Mouse (Mus musculus) lung, adult 2 months (tissue): ENCODE data around the gene Pgm2. TPM values are rescaled to one million over a fixed set of nuclear protein-coding genes. Genes with fewer than 3 reads are reported as not detected.

Source experiments
- DNase-seq: peaks from one replicate; pipeline ENCODE4 v3.0.0; 2022
- H3K4me1 ChIP-seq: fragments of 200-500 bp; 2 replicates; pipeline ENCODE4 v1.6.1; 2011; ENCODE audit warnings: low read length; ENCODE audit not compliant: control insufficient read depth, insufficient read depth
- H3K4me3 ChIP-seq: fragments of 200-500 bp; replicated peaks from 2 replicates; pipeline ENCODE3; 2011; ENCODE audit warnings: low read depth, mild to moderate bottlenecking, control low read depth, low read length; ENCODE audit errors: extremely low read depth
- CTCF ChIP-seq: fragments of 200-500 bp; IDR thresholded peaks from 2 replicates; pipeline ENCODE4 v1.5.1; 2011; ENCODE audit warnings: mild to moderate bottlenecking, low read length, control low read depth; ENCODE audit not compliant: insufficient read depth
- POLR2A ChIP-seq: fragments of 200-500 bp; IDR thresholded peaks from 2 replicates; pipeline ENCODE4 v1.6.1; 2011; ENCODE audit warnings: low read depth, mild to moderate bottlenecking, control low read depth, low read length, borderline replicate concordance; ENCODE audit errors: extremely low read depth
- WGBS: fragments of 180-500 bp; shearing (Covaris S2); methylation state at CpG from one replicate; pipeline ENCODE4 v1.1.7; 2018; 5-methylcytosine and 5-hydroxymethylcytosine counted together
- polyA plus RNA-seq: library from polyadenylated mRNA; depleted of rRNA; stranded (reverse); fragments of >200 nt; gene quantifications from 2 replicates; pipeline ENCODE4 v1.2.3, GENCODE M21; 2012

Pgm2 gene
- polyA plus RNA-seq, 1 experiment, result 11.5 TPM

DNA sequence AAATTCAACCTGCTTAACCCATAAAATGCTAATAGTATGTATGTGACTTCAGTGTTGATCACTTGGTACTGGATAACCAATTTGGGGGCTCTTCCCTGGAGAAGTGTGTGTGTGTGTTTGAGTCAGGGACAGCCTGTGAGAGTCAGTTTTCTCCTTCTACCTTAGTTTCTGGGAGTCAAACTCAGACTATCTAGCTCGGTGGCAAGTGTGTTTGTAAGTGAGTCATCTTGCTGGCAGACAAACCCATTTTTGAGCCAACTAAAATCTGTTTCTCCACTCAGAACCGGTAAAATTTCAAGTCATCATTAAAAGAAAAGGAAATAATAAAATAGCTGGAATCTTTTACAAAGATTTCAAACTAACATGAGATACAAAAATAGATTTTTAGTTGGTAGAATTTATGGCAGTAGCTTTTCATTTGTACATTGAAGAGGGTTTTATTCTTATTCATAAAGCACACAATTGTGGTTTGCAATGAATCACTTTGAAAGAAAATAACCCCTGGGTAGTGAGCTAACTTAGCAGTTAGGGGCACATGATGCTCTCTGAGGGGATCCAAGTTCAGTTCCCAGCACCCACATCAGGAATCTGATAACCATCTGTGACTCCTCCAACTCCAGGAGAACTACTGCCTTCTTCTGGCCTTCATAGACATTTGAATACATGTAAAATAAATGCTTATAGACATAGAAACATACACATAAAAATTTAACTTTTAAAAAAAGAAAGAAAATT lies 21.8 kb upstream of the Pgm2 start:
- no peak for DNase-seq
- 57% methylated on average over 2 of the region's 2 CpGs for whole genome bisulfite sequencing
- TF ChIP-seq CTCF (no peak), POLR2A (no peak)
- no peaks in the 10 kb centered on the region for H3K4me1 ChIP-seq
- no peak overlapping the region for H3K4me3 ChIP-seq

DNA sequence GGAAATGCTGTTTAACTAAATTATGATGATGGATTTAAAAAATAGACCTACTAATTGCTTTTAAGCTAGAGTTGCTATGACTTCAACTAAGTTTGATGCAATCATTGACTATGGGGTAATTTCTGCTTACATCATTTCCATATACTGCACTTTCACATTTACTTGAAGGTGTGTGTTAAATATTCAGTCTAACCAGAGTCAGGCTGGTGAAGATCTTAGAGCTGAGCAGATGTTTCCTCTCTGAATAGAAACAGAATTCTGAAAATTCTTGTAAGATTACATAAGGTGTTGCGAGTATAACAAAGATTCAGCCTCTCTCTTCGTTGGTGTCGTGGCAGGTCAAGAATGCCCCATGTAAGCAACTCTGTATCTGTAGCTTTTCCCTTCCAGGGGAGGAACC lies 18.3 kb upstream of the Pgm2 start:
- 68% methylated on average over 3 of the region's 3 CpGs for WGBS
- H3K4me1 ChIP-seq, result no peaks in the 10 kb centered on the region
- no peak overlapping the region for H3K4me3 ChIP-seq
- TF ChIP-seq CTCF (no peak), POLR2A (no peak)
- no peak for DNase-seq

- Histone ChIP-seq H3K4me1 (no peaks in the 10 kb centered on the region), H3K4me3 (no peak overlapping the region)
- 22% methylated on average over 3 of the region's 3 CpGs for WGBS
- no peak for TF ChIP-seq POLR2A
- no peak for TF ChIP-seq CTCF
- no peak for DNase-seq
Measured at GRCm38 (mm10) chr5:64075506-64075905, 17.2 kb upstream of the Pgm2 start.

- no peak for TF ChIP-seq CTCF
- DNase-seq, result no peak
- Histone ChIP-seq H3K4me1 (no peaks in the 10 kb centered on the region), H3K4me3 (no peak overlapping the region)
- WGBS, result 41% methylated on average over 4 of the region's 4 CpGs
Measured at GRCm38 (mm10) chr5:64077353-64077752, 15.4 kb upstream of the Pgm2 start.

DNA sequence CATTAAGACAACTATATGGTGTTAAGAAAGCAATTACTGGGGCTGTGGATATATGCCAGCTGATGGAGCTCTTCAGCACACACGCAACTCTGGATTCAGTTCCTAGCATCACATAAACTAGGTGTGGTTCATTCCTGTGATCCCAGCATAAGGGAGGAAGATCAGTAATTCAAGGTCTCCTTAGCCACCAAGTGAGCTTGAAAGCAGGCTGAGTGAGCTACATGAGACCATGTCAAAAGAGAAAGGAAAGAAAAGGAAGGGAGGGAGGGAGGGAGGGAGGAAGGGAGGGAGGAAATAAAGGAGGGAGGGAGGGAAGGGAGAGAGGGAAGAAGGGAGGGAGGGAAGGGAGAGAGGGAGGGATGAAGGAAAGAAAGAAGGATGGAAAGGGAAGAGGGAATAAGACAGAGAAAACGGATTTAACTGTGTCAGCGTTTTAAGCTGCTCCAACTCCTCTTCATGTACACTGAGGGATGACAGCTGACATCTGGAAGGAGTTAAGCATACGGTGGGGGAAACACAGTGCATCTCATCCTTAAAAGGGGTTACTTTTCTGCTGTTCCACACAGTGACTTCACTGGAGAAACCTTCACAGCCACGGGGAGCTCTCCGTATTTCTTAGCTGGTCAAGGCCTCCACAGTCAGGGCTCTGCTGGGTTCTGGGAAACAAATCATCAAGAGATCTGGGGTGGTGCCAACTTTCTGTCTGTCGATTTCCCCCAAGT lies 13.8 kb upstream of the Pgm2 start:
- WGBS, result 49% methylated on average over 7 of the region's 7 CpGs
- Histone ChIP-seq H3K4me3 (no peak overlapping the region), H3K4me1 (no peaks in the 10 kb centered on the region)
- TF ChIP-seq POLR2A (no peak), CTCF (no peak)
- no peak for DNase-seq

- WGBS, result 64% methylated on average over 4 of the region's 4 CpGs
- no peaks in the 10 kb centered on the region for H3K4me1 ChIP-seq
- no peak for DNase-seq
- H3K4me3 ChIP-seq, result no peak overlapping the region
- TF ChIP-seq POLR2A (no peak), CTCF (no peak)
Measured at GRCm38 (mm10) chr5:64079462-64079817, 13.3 kb upstream of the Pgm2 start.

- 79% methylated on average over 15 of the region's 15 CpGs for WGBS
- TF ChIP-seq CTCF (no peak), POLR2A (no peak)
- no peak for DNase-seq
- no peak overlapping the region for H3K4me3 ChIP-seq
- no peaks in the 10 kb centered on the region for H3K4me1 ChIP-seq
Measured at GRCm38 (mm10) chr5:64083447-64084359, 9.0 kb upstream of the Pgm2 start.

DNA sequence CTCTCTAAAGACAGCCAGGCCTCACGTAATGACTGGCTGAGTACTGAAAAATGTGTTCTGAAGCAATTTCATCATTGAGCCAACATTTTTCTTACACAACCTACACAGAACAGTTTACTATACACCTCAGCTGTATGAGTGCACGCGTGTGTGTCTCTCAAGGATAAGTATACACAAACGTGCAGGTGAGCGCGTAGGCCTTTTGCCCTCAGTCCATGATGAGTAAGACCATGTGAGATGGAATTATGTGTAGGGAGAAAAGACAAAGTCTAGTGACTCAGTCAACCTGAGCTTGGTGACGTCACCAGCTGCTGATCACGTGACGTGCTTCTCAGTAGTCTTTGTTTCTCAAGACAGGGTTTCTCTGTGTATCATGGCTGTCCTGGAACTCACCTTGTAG lies 7.3 kb upstream of the Pgm2 start:
- WGBS, result 92% methylated on average over 9 of the region's 9 CpGs
- no peak for DNase-seq
- TF ChIP-seq POLR2A (no peak), CTCF (no peak)
- H3K4me1 ChIP-seq, result no peaks in the 10 kb centered on the region
- H3K4me3 ChIP-seq, result no peak overlapping the region

- Histone ChIP-seq H3K4me1 (0 out of 2 replicates have a peak, but pooled peaks cover 2% of the 10 kb centered on the region), H3K4me3 (no peak overlapping the region)
- WGBS, result 83% methylated on average over 9 of the region's 9 CpGs
- no peak for DNase-seq
- TF ChIP-seq POLR2A, result no peak
- no peak for TF ChIP-seq CTCF
Measured at GRCm38 (mm10) chr5:64088740-64089139, 4.0 kb upstream of the Pgm2 start.
